Mouse (Mus musculus): Measurements from ENCODE around the gene Zfand6.

- TF ChIP-seq CTCF (conservative IDR thresholded peaks at IDR 0.05; ENCODE audit: low read length) (no peak), NANOG (IDR thresholded peaks at IDR 0.05; ENCODE audit: borderline replicate concordance, low read length) (no peak), POU5F1 (IDR thresholded peaks at IDR 0.05; ENCODE audit: borderline replicate concordance, low read length) (no peak)
Observed at GRCm38 (mm10) chr7:84636939-84637338, 52.8 kb downstream of the Zfand6 start.
